Mouse (Mus musculus): ENCODE results near the gene Calm2. TPM values are rescaled to one million over a fixed set of nuclear protein-coding genes. Genes with fewer than 3 reads are reported as not detected.
A peak's percentile ranks its signal among the peaks of the same experiment; 100 is the strongest.

The Calm2 gene
- total and polyA plus RNA-seq, 2 experiments from 2014 or later: 1,303 to 3,238 TPM

DNA sequence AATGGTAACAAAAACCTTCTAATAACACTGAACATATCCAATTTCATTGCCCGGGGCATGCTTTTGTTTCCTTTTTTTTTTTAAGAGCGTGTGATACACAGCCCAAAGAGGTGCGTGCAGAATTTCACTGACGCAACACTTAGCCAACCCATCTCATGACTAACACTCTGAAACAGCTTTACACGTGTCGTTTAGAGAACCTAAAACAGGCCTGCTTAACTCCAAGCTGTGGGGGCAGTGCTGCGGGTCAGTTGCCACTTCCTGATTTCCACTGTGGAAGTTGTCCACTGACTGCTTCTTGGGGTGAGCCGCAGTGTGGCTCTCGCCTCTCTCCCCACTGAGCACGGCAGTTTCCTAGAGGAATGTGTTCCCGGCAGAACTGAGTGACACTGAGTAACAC, 41.2 kb downstream of the Calm2 start:
- DNase-seq (ENCODE audit: low spot score) (no peak), ATAC-seq (ENCODE audit: low FRiP score) (no peak)
- Histone ChIP-seq H3K27me3 (ENCODE audit: insufficient read depth, low read length) (no peaks in the 10 kb centered on the region), H3K4me2 (ENCODE audit: low read depth, low read length, poor library complexity, severe bottlenecking) (no peak overlapping the region), H3K36me3 (ENCODE audit: insufficient read depth, low read length) (no peaks in the 10 kb centered on the region), H3K9ac (replicated peaks; ENCODE audit: low read length, poor library complexity, severe bottlenecking) (no peak overlapping the region), H3K9me3 (ENCODE audit: low read length) (no peaks in the 10 kb centered on the region), H3K27ac (ENCODE audit: low read depth, low read length) (no peak overlapping the region), H3K4me1 (ENCODE audit: insufficient read depth, low read length) (no peaks in the 10 kb centered on the region), H3K4me3 (ENCODE audit: low read depth, low read length) (no peak overlapping the region)
- TF ChIP-seq CTCF (IDR thresholded peaks at IDR 0.05): no peak
- WGBS: 74% methylated on average over 11 of the region's 11 CpGs

DNA sequence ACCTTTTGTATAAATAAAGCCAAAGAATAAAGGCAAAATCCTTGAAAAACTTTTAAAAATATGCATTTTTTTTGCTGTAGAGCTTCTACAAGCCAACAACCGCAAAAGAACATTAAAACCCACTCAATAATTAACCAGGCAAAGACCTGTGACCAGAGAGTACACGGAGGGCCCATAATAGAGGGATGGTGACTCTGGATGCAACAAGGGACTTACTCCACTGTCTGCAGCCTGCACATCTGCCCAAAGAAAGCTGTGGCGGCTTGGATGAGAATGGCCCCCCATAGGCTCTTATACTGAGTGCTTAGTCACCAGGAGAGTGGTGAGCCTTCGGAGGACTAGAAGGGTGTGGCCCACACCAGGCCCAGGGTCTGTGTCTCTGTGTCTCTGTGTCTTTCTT, 43.3 kb downstream of the Calm2 start:
- no peaks in the 10 kb centered on the region for H3K36me3 ChIP-seq (ENCODE audit: insufficient read depth, low read length)
- H3K4me2 ChIP-seq (ENCODE audit: low read depth, low read length, poor library complexity, severe bottlenecking): no peak overlapping the region
- TF ChIP-seq CTCF (IDR thresholded peaks at IDR 0.05): no peak
- H3K9me3 ChIP-seq (ENCODE audit: low read length): no peaks in the 10 kb centered on the region
- H3K9ac ChIP-seq (replicated peaks; ENCODE audit: low read length, poor library complexity, severe bottlenecking): no peak overlapping the region
- no peaks in the 10 kb centered on the region for H3K4me1 ChIP-seq (ENCODE audit: insufficient read depth, low read length)
- ATAC-seq (ENCODE audit: low FRiP score) (no peak), DNase-seq (ENCODE audit: low spot score) (no peak)
- WGBS: 84% methylated on average over 4 of the region's 4 CpGs
- H3K4me3 ChIP-seq (ENCODE audit: low read depth, low read length): no peak overlapping the region
- H3K27ac ChIP-seq (ENCODE audit: low read depth, low read length): no peak overlapping the region
- no peaks in the 10 kb centered on the region for H3K27me3 ChIP-seq (ENCODE audit: insufficient read depth, low read length)

DNA sequence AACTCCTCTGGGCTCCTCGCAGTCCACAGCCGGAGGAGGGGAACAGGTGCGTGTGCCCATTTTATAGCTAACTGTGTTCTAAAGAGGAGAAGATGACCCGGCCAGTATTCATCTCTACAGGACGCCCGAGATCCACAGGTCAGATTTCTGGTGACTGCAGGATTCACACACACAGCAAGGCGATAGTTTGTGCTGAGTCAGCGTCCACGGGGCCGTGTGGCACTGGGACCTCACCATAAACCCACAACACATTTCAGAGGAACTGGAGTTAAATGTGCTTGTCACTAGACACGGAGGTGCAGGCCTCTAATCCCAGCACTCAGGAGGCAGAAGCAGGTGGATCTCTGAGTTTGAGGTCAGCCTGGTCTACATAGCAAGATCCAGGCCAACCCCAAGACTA, 44.3 kb downstream of the Calm2 start:
- H3K4me1 ChIP-seq (ENCODE audit: insufficient read depth, low read length): no peaks in the 10 kb centered on the region
- ATAC-seq (ENCODE audit: low FRiP score): no peak
- H3K4me3 ChIP-seq (ENCODE audit: low read depth, low read length): no peak overlapping the region
- H3K4me2 ChIP-seq (ENCODE audit: low read depth, low read length, poor library complexity, severe bottlenecking): no peak overlapping the region
- no peaks in the 10 kb centered on the region for H3K36me3 ChIP-seq (ENCODE audit: insufficient read depth, low read length)
- no peaks in the 10 kb centered on the region for H3K27me3 ChIP-seq (ENCODE audit: insufficient read depth, low read length)
- 89% methylated on average over 11 of the region's 11 CpGs for WGBS
- no peak overlapping the region for H3K9ac ChIP-seq (replicated peaks; ENCODE audit: low read length, poor library complexity, severe bottlenecking)
- no peak for TF ChIP-seq CTCF (IDR thresholded peaks at IDR 0.05)
- H3K27ac ChIP-seq (ENCODE audit: low read depth, low read length): no peak overlapping the region
- no peaks in the 10 kb centered on the region for H3K9me3 ChIP-seq (ENCODE audit: low read length)
- DNase-seq (ENCODE audit: low spot score): no peak

DNA sequence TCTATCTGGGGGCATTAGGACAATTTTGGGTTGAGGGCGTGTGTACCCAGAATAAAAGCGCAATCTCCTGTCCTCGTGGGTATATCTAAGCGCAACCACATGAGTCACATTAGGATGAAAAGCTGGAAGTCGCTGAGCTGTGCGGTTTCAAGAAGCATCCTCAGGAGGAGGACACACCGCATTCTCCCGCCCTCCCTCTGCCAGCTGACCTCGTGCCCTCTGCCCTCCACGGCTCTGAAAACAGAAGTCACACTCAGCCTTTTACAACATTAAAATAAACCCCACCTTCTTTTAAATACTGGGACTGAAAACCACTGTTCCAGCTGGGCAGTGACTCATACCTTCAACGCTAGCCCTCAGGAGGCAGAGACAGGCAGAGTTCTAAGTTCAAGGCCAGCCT, 49.6 kb downstream of the Calm2 start:
- no peak for ATAC-seq (ENCODE audit: low FRiP score)
- Histone ChIP-seq H3K9ac (replicated peaks; ENCODE audit: low read length, poor library complexity, severe bottlenecking) (no peak overlapping the region), H3K27me3 (ENCODE audit: insufficient read depth, low read length) (no peaks in the 10 kb centered on the region), H3K9me3 (ENCODE audit: low read length) (no peaks in the 10 kb centered on the region), H3K27ac (ENCODE audit: low read depth, low read length) (no peak overlapping the region), H3K36me3 (ENCODE audit: insufficient read depth, low read length) (no peaks in the 10 kb centered on the region), H3K4me3 (ENCODE audit: low read depth, low read length) (no peak overlapping the region), H3K4me2 (ENCODE audit: low read depth, low read length, poor library complexity, severe bottlenecking) (no peak overlapping the region), H3K4me1 (ENCODE audit: insufficient read depth, low read length) (no peaks in the 10 kb centered on the region)
- TF ChIP-seq CTCF (IDR thresholded peaks at IDR 0.05): no peak
- 81% methylated on average over 11 of the region's 11 CpGs for WGBS
- DNase-seq (ENCODE audit: low spot score): no peak

DNA sequence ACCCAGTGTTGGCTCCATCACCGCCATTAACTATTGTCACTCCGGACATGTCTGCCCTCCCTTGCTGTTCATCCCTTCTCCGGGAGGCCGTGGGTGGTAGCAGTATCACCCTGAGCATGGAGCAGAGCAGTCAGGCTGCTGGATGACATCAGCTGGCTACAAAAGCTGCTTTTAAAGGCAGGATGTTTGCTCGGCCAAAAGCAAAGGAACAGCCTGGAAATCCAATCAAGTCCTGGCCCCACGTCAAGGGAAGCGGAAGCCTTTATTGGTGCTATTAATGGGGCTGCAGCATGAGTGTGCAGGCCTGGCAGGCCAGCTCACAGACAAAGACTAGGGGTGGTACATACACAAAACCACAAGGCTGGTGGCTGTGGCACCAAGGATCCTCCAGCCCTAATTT, 55.5 kb downstream of the Calm2 start:
- Histone ChIP-seq H3K27ac (ENCODE audit: low read depth, low read length) (no peak overlapping the region), H3K9me3 (ENCODE audit: low read length) (no peaks in the 10 kb centered on the region), H3K4me2 (ENCODE audit: low read depth, low read length, poor library complexity, severe bottlenecking) (no peak overlapping the region), H3K4me1 (ENCODE audit: insufficient read depth, low read length) (no peaks in the 10 kb centered on the region), H3K36me3 (ENCODE audit: insufficient read depth, low read length) (no peaks in the 10 kb centered on the region), H3K9ac (replicated peaks; ENCODE audit: low read length, poor library complexity, severe bottlenecking) (no peak overlapping the region), H3K4me3 (ENCODE audit: low read depth, low read length) (no peak overlapping the region), H3K27me3 (ENCODE audit: insufficient read depth, low read length) (no peaks in the 10 kb centered on the region)
- 66% methylated on average over 7 of the region's 7 CpGs for WGBS
- DNase-seq (ENCODE audit: low spot score): peak; percentile 63
- ATAC-seq (ENCODE audit: low FRiP score): peak; percentile 38; the same call in 1 of the 2 replicates
- no peak for TF ChIP-seq CTCF (IDR thresholded peaks at IDR 0.05)

DNA sequence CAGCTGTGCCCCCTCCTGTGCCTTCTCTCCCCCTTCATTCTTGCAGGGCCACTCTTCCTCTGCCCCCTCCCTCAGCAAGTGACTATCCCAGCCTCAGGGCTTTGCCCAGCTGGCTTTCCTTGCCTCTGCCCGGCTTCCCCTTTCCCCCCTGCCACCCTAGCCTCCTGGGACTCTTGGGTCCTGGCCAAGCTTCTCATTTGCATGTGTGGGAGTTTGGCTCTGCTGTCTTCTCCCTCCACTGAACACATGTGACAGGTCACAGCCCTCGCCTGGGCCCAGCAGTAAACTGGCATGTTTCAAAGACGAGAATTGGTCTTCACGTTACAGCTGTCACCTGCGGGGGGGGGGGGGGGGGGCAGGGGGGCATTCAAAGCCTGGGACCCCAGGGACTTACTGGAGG, 59.7 kb downstream of the Calm2 start:
- peak; percentile 63 for DNase-seq (ENCODE audit: low spot score)
- Histone ChIP-seq H3K36me3 (ENCODE audit: insufficient read depth, low read length) (no peaks in the 10 kb centered on the region), H3K4me1 (ENCODE audit: insufficient read depth, low read length) (no peaks in the 10 kb centered on the region), H3K9ac (replicated peaks; ENCODE audit: low read length, poor library complexity, severe bottlenecking) (no peak overlapping the region), H3K9me3 (ENCODE audit: low read length) (no peaks in the 10 kb centered on the region), H3K4me2 (ENCODE audit: low read depth, low read length, poor library complexity, severe bottlenecking) (no peak overlapping the region), H3K27ac (ENCODE audit: low read depth, low read length) (no peak overlapping the region), H3K27me3 (ENCODE audit: insufficient read depth, low read length) (no peaks in the 10 kb centered on the region), H3K4me3 (ENCODE audit: low read depth, low read length) (no peak overlapping the region)
- no peak for TF ChIP-seq CTCF (IDR thresholded peaks at IDR 0.05)
- no peak for ATAC-seq (ENCODE audit: low FRiP score)
- WGBS: 21% methylated on average over 4 of the region's 5 CpGs

All from midbrain, postnatal 0 days (tissue).